In genomic region chr19:37809666-37810065, GRCm38 (mm10) we compare ENCODE assay signal across 13 mouse cellular contexts.
"Had no signal": no experiment of that assay in that cellular context is flagged by ENCODE, and none has a peak within 500 bp of the region (broad histone marks: within the 10 kb centered on the region; RNA-seq: fewer than 3 reads in every experiment).

No protein-coding gene starts in this region.

- H3K9me3 ChIP-seq: megakaryocyte, embryonic 14.5 days; midbrain, embryonic 13.5 days; midbrain, embryonic 15.5 days; neural tube, embryonic 12.5 days; stomach, embryonic 15.5 days had no signal

- H3K4me3 ChIP-seq: megakaryocyte, embryonic 14.5 days; midbrain, embryonic 13.5 days; midbrain, embryonic 15.5 days; neural tube, embryonic 12.5 days; stomach, embryonic 15.5 days had no signal

- ATAC-seq: midbrain, embryonic 13.5 days; midbrain, embryonic 15.5 days had no signal

- H3K27ac ChIP-seq: midbrain, embryonic 13.5 days; midbrain, embryonic 15.5 days; neural tube, embryonic 12.5 days; stomach, embryonic 15.5 days; stomach, postnatal 0 days had no signal

- DNase-seq: lung, adult 18-20 months; lung, embryonic 14.5 days; lung, postnatal 10 days; lung, postnatal 4 days; right cerebral cortex, postnatal 14 days; thymus, adult 2 months; thymus, postnatal 36 days had no signal

- H3K36me3 ChIP-seq: midbrain, embryonic 13.5 days; midbrain, embryonic 15.5 days; neural tube, embryonic 12.5 days; stomach, embryonic 15.5 days had no signal

- H3K27me3 ChIP-seq: midbrain, embryonic 13.5 days; neural tube, embryonic 12.5 days; stomach, embryonic 15.5 days had no signal

- H3K4me1 ChIP-seq: megakaryocyte, embryonic 14.5 days; midbrain, embryonic 15.5 days had no signal
